Mouse (Mus musculus) midbrain, embryonic 12.5 days (tissue): ENCODE data around the gene Wasl. TPM values are rescaled to one million over a fixed set of nuclear protein-coding genes. Genes with fewer than 3 reads are reported as not detected.

Experiments used
- ATAC-seq: fragments of 200-750 bp; cut with Nextera tagmentation; 2 replicates; pipeline ENCODE4 v1.8.0; 2017; ENCODE audit warnings: low read depth, moderate TSS enrichment, moderate library complexity; ENCODE audit not compliant: low FRiP score
- H3K27ac ChIP-seq: fragments of 300-500 bp; sonication (generic); replicated peaks from 2 replicates; pipeline ENCODE4 v1.5.1; 2016; ENCODE audit warnings: mild to moderate bottlenecking
- H3K27me3 ChIP-seq: fragments of 300-500 bp; sonication (generic); 2 replicates; pipeline ENCODE4 v1.6.1; 2016; ENCODE audit warnings: mild to moderate bottlenecking
- H3K36me3 ChIP-seq: fragments of 300-500 bp; sonication (generic); 2 replicates; pipeline ENCODE4 v1.6.1; 2016
- H3K4me1 ChIP-seq: fragments of 300-500 bp; sonication (generic); 2 replicates; pipeline ENCODE4 v1.6.1; 2016
- H3K4me2 ChIP-seq: fragments of 300-500 bp; sonication (generic); replicated peaks from 2 replicates; pipeline ENCODE4 v1.6.1; 2016; ENCODE audit warnings: mild to moderate bottlenecking, moderate library complexity
- H3K4me3 ChIP-seq: fragments of 300-500 bp; sonication (generic); 2 replicates; pipeline ENCODE4 v1.5.1; 2016; ENCODE audit warnings: mild to moderate bottlenecking
- H3K9ac ChIP-seq: fragments of 300-500 bp; sonication (generic); replicated peaks from 2 replicates; pipeline ENCODE4 v1.6.1; 2016; ENCODE audit warnings: mild to moderate bottlenecking, moderate library complexity
- H3K9me3 ChIP-seq: fragments of 300-500 bp; sonication (generic); 2 replicates; pipeline ENCODE4 v1.6.1; 2016; ENCODE audit warnings: mild to moderate bottlenecking
- WGBS: fragments of 180-500 bp; shearing (Covaris S2); methylation state at CpG from one replicate; pipeline ENCODE4 v1.1.7; 2016; 5-methylcytosine and 5-hydroxymethylcytosine counted together
- polyA plus RNA-seq: library from polyadenylated mRNA; unstranded; fragments of >200 nt; fragmentation: Nextera tagmentation; extraction: Ambion mirVana; gene quantifications from 2 replicates; pipeline ENCODE4 v1.2.1, GENCODE M21; 2016

Wasl gene
- polyA plus RNA-seq, 1 experiment from 2014 or later, result 76.2 TPM

GRCm38 (mm10) chr6:24612074-24612755 is 52.6 kb downstream of the Wasl start:
- Histone ChIP-seq H3K9me3 (no peaks in the 10 kb centered on the region), H3K27ac (no peak overlapping the region), H3K4me3 (no peak overlapping the region), H3K4me2 (no peak overlapping the region), H3K36me3 (peaks cover 23% of the 10 kb centered on the region), H3K4me1 (no peaks in the 10 kb centered on the region), H3K27me3 (no peaks in the 10 kb centered on the region), H3K9ac (no peak overlapping the region)
- WGBS, result 91% methylated on average over 7 of the region's 7 CpGs
- ATAC-seq, result no peak

GRCm38 (mm10) chr6:24610358-24610757 is 54.5 kb downstream of the Wasl start:
- H3K9me3 ChIP-seq, result no peaks in the 10 kb centered on the region
- H3K9ac ChIP-seq, result no peak overlapping the region
- no peak for ATAC-seq
- H3K27me3 ChIP-seq, result no peaks in the 10 kb centered on the region
- H3K4me3 ChIP-seq, result no peak overlapping the region
- 94% methylated on average over 4 of the region's 4 CpGs for WGBS
- no peak overlapping the region for H3K4me2 ChIP-seq
- H3K36me3 ChIP-seq, result peaks cover 15% of the 10 kb centered on the region
- H3K4me1 ChIP-seq, result no peaks in the 10 kb centered on the region
- no peak overlapping the region for H3K27ac ChIP-seq

DNA sequence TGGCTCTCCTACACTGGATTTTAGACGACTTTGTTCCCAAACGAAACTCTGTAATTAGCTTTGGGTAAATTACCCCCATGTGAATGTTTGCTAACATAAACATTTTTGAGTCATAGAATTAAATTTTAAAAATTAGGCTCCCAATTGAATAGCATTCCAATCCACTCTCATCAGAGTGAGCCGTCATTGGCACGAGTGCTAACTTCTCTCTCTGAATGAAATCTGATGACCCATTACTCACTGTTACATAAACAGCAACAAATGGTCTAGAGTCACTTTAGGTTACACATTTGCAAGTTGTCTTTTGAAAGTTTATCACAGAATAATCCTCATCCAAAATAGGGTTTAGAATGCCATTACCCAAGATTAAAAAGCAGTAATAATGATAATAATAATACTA is 55.3 kb downstream of the Wasl start:
- H3K4me2 ChIP-seq, result no peak overlapping the region
- H3K27ac ChIP-seq, result no peak overlapping the region
- H3K4me1 ChIP-seq, result no peaks in the 10 kb centered on the region
- no peak overlapping the region for H3K4me3 ChIP-seq
- no peaks in the 10 kb centered on the region for H3K9me3 ChIP-seq
- peaks cover 12% of the 10 kb centered on the region; the same call in 1 of the 2 replicates for H3K36me3 ChIP-seq
- H3K9ac ChIP-seq, result no peak overlapping the region
- no peak for ATAC-seq
- 87% methylated on average over 4 of the region's 4 CpGs for WGBS
- no peaks in the 10 kb centered on the region for H3K27me3 ChIP-seq

DNA sequence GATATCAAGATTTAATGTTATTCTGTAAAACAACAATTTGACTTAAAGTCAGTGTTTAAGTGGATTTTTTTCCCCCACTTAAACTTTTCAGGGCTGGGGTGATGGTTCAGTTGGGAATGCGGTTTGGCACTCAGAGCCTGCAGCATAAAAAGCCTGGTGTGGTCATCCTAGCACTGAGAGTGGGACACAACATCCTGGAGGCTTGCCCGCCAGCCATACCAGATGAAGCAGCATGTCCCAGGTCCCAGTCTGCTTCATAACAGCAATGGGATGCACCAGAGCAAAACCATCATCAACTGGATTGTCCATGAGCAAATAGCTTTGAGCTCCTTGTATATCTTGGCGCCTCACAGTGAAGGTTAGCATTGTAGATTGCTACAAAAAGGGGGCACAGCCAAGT is 56.1 kb downstream of the Wasl start:
- Histone ChIP-seq H3K9ac (no peak overlapping the region), H3K27ac (no peak overlapping the region), H3K4me3 (no peak overlapping the region), H3K36me3 (peaks cover 12% of the 10 kb centered on the region; the same call in 1 of the 2 replicates), H3K4me1 (no peaks in the 10 kb centered on the region), H3K27me3 (no peaks in the 10 kb centered on the region), H3K9me3 (no peaks in the 10 kb centered on the region), H3K4me2 (no peak overlapping the region)
- WGBS, result 95% methylated on average over 3 of the region's 3 CpGs
- no peak for ATAC-seq

- no peak overlapping the region for H3K4me2 ChIP-seq
- no peak overlapping the region for H3K27ac ChIP-seq
- H3K4me1 ChIP-seq, result no peaks in the 10 kb centered on the region
- no peak overlapping the region for H3K4me3 ChIP-seq
- no peak overlapping the region for H3K9ac ChIP-seq
- WGBS, result 76% methylated on average over 4 of the region's 4 CpGs
- ATAC-seq, result no peak
- no peaks in the 10 kb centered on the region for H3K9me3 ChIP-seq
- no peaks in the 10 kb centered on the region for H3K27me3 ChIP-seq
- peaks cover 9% of the 10 kb centered on the region; the same call in 1 of the 2 replicates for H3K36me3 ChIP-seq
These were observed 56.7 kb downstream of the Wasl start for GRCm38 (mm10) chr6:24608129-24608528.

GRCm38 (mm10) chr6:24607531-24607930 is 57.3 kb downstream of the Wasl start:
- Histone ChIP-seq H3K9me3 (no peaks in the 10 kb centered on the region), H3K4me1 (no peaks in the 10 kb centered on the region), H3K27ac (no peak overlapping the region), H3K9ac (no peak overlapping the region), H3K36me3 (0 out of 2 replicates have a peak, but pooled peaks cover 6% of the 10 kb centered on the region), H3K27me3 (no peaks in the 10 kb centered on the region), H3K4me2 (no peak overlapping the region), H3K4me3 (no peak overlapping the region)
- ATAC-seq, result no peak
- 92% methylated on average over 15 of the region's 15 CpGs for WGBS

GRCm38 (mm10) chr6:24606512-24606911 is 58.3 kb downstream of the Wasl start:
- Histone ChIP-seq H3K4me3 (no peak overlapping the region), H3K4me2 (no peak overlapping the region), H3K9me3 (no peaks in the 10 kb centered on the region), H3K27me3 (no peaks in the 10 kb centered on the region), H3K36me3 (no peaks in the 10 kb centered on the region), H3K27ac (no peak overlapping the region), H3K9ac (no peak overlapping the region), H3K4me1 (no peaks in the 10 kb centered on the region)
- ATAC-seq, result no peak
- 83% methylated on average over 10 of the region's 10 CpGs for WGBS

DNA sequence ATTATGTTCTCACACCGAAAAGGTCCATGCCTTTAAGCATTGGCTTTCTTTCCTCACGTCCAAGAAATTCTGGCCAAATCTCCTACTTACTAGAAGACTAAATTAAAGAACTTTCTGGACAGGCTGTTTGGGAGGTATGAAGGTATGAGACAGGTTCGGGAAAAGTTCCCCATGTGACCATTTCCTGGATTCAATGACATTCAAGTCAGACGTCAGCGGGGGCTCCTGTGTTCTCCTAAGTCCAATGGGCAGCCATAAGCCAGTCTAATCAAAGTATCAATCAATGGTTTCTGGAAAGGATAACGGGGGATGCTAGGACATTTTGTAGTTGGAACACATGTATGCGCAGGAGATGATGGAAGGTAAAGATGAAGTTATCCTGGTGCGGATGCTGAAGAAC is 59.2 kb downstream of the Wasl start:
- Histone ChIP-seq H3K36me3 (no peaks in the 10 kb centered on the region), H3K9ac (no peak overlapping the region), H3K27me3 (no peaks in the 10 kb centered on the region), H3K9me3 (no peaks in the 10 kb centered on the region), H3K4me3 (no peak overlapping the region), H3K27ac (no peak overlapping the region), H3K4me2 (no peak overlapping the region), H3K4me1 (no peaks in the 10 kb centered on the region)
- no peak for ATAC-seq
- WGBS, result 91% methylated on average over 8 of the region's 8 CpGs

GRCm38 (mm10) chr6:24604289-24604688 is 60.5 kb downstream of the Wasl start:
- no peak for ATAC-seq
- H3K4me2 ChIP-seq, result no peak overlapping the region
- WGBS, result 92% methylated on average over 7 of the region's 7 CpGs
- no peaks in the 10 kb centered on the region for H3K36me3 ChIP-seq
- H3K9ac ChIP-seq, result no peak overlapping the region
- H3K27me3 ChIP-seq, result no peaks in the 10 kb centered on the region
- no peak overlapping the region for H3K27ac ChIP-seq
- no peaks in the 10 kb centered on the region for H3K9me3 ChIP-seq
- no peaks in the 10 kb centered on the region for H3K4me1 ChIP-seq
- no peak overlapping the region for H3K4me3 ChIP-seq

GRCm38 (mm10) chr6:24602993-24603392 is 61.8 kb downstream of the Wasl start:
- H3K4me2 ChIP-seq, result no peak overlapping the region
- 90% methylated on average over 5 of the region's 5 CpGs for WGBS
- no peaks in the 10 kb centered on the region for H3K4me1 ChIP-seq
- no peak overlapping the region for H3K27ac ChIP-seq
- no peaks in the 10 kb centered on the region for H3K36me3 ChIP-seq
- H3K4me3 ChIP-seq, result no peak overlapping the region
- no peak for ATAC-seq
- H3K9me3 ChIP-seq, result no peaks in the 10 kb centered on the region
- no peak overlapping the region for H3K9ac ChIP-seq
- no peaks in the 10 kb centered on the region for H3K27me3 ChIP-seq

- 85% methylated on average over 3 of the region's 3 CpGs for WGBS
- Histone ChIP-seq H3K27ac (no peak overlapping the region), H3K4me3 (no peak overlapping the region), H3K4me2 (no peak overlapping the region), H3K9me3 (no peaks in the 10 kb centered on the region), H3K27me3 (no peaks in the 10 kb centered on the region), H3K9ac (no peak overlapping the region), H3K4me1 (0 out of 2 replicates have a peak, but pooled peaks cover 3% of the 10 kb centered on the region), H3K36me3 (no peaks in the 10 kb centered on the region)
- ATAC-seq, result no peak
These were observed 62.5 kb downstream of the Wasl start for GRCm38 (mm10) chr6:24602351-24602750.

- Histone ChIP-seq H3K27ac (no peak overlapping the region), H3K9ac (no peak overlapping the region), H3K36me3 (no peaks in the 10 kb centered on the region), H3K9me3 (no peaks in the 10 kb centered on the region), H3K4me1 (0 out of 2 replicates have a peak, but pooled peaks cover 3% of the 10 kb centered on the region), H3K4me2 (no peak overlapping the region), H3K27me3 (no peaks in the 10 kb centered on the region), H3K4me3 (no peak overlapping the region)
- no peak for ATAC-seq
- 82% methylated on average over 1 of the region's 1 CpGs for WGBS
These were observed 63.1 kb downstream of the Wasl start for GRCm38 (mm10) chr6:24601668-24602067.

- H3K9me3 ChIP-seq, result no peaks in the 10 kb centered on the region
- WGBS, result 77% methylated on average over 4 of the region's 4 CpGs
These were observed 64.1 kb downstream of the Wasl start for GRCm38 (mm10) chr6:24600726-24601125.

More at GRCm38 (mm10) chr6:24600726-24601125, 64.1 kb downstream of the Wasl start:
- no peaks in the 10 kb centered on the region for H3K36me3 ChIP-seq
- no peaks in the 10 kb centered on the region for H3K27me3 ChIP-seq
- H3K4me2 ChIP-seq, result no peak overlapping the region
- H3K27ac ChIP-seq, result no peak overlapping the region
- ATAC-seq, result no peak
- H3K4me1 ChIP-seq, result 0 out of 2 replicates have a peak, but pooled peaks cover 3% of the 10 kb centered on the region
- no peak overlapping the region for H3K9ac ChIP-seq
- H3K4me3 ChIP-seq, result no peak overlapping the region
